Mouse (Mus musculus) neural tube, embryonic 14.5 days (tissue): ENCODE data around the gene Kcnd3. TPM values are rescaled to one million over a fixed set of nuclear protein-coding genes. Genes with fewer than 3 reads are reported as not detected.

ENCODE experiments used
- ATAC-seq: fragments of 200-750 bp; cut with Nextera tagmentation; 2 replicates; pipeline ENCODE4 v1.8.0; 2017; ENCODE audit warnings: low read depth, mild to moderate bottlenecking, moderate TSS enrichment, moderate library complexity
- H3K27ac ChIP-seq: fragments of 300-500 bp; sonication (generic); 2 replicates; pipeline ENCODE4 v1.5.1; 2014; ENCODE audit warnings: low read depth, mild to moderate bottlenecking, control low read depth, low read length, moderate library complexity, mixed read lengths
- H3K27me3 ChIP-seq: fragments of 300-500 bp; sonication (generic); 2 replicates; pipeline ENCODE4 v1.6.1; 2014; ENCODE audit warnings: low read length; ENCODE audit not compliant: control insufficient read depth, insufficient read depth
- H3K36me3 ChIP-seq: fragments of 300-500 bp; sonication (generic); 2 replicates; pipeline ENCODE4 v1.6.1; 2014; ENCODE audit warnings: low read length, mixed read lengths; ENCODE audit not compliant: control insufficient read depth, insufficient read depth
- H3K4me1 ChIP-seq: fragments of 300-500 bp; sonication (generic); 2 replicates; pipeline ENCODE4 v1.6.1; 2014; ENCODE audit warnings: low read length; ENCODE audit not compliant: control insufficient read depth, insufficient read depth
- H3K4me2 ChIP-seq: fragments of 300-500 bp; sonication (generic); 2 replicates; pipeline ENCODE4 v1.6.1; 2014; ENCODE audit warnings: mild to moderate bottlenecking, low read depth, low read length, control low read depth
- H3K4me3 ChIP-seq: fragments of 300-500 bp; sonication (generic); 2 replicates; pipeline ENCODE4 v1.5.1; 2014; ENCODE audit warnings: low read depth, low read length, control low read depth, mixed read lengths
- H3K9ac ChIP-seq: fragments of 300-500 bp; sonication (generic); replicated peaks from 2 replicates; pipeline ENCODE4 v1.6.1; 2014; ENCODE audit warnings: low read depth, mild to moderate bottlenecking, control low read depth, low read length, mixed read lengths
- H3K9me3 ChIP-seq: fragments of 300-500 bp; sonication (generic); 2 replicates; pipeline ENCODE4 v1.6.1; 2016; ENCODE audit warnings: low read length; ENCODE audit not compliant: control insufficient read depth
- WGBS: fragments of 180-500 bp; shearing (Covaris S2); extraction: QIAGEN DNeasy Blood & Tissue Kit; methylation state at CpG from one replicate; pipeline ENCODE4 v1.1.7; 2014; 5-methylcytosine and 5-hydroxymethylcytosine counted together
- polyA plus RNA-seq: library from polyadenylated mRNA; unstranded; fragments of >200 nt; fragmentation: Nextera tagmentation; extraction: Ambion mirVana; gene quantifications from 2 replicates; pipeline ENCODE4 v1.2.1, GENCODE M21; 2014

Gene Kcnd3
- polyA plus RNA-seq, 1 experiment from 2014 or later: 11.6 TPM

GRCm38 (mm10) chr3:105521178-105521631, 69.1 kb downstream of the Kcnd3 start:
- no peak overlapping the region for H3K4me2 ChIP-seq
- no peaks in the 10 kb centered on the region for H3K27me3 ChIP-seq
- peak; percentile 34 for ATAC-seq
- H3K9me3 ChIP-seq: no peaks in the 10 kb centered on the region
- WGBS: 65% methylated on average over 12 of the region's 12 CpGs
- H3K36me3 ChIP-seq: no peaks in the 10 kb centered on the region
- no peak overlapping the region for H3K27ac ChIP-seq
- no peak overlapping the region for H3K4me3 ChIP-seq
- 0 out of 2 replicates have a peak, but pooled peaks cover 5% of the 10 kb centered on the region for H3K4me1 ChIP-seq
- no peak overlapping the region for H3K9ac ChIP-seq

GRCm38 (mm10) chr3:105521639-105522038, 69.5 kb downstream of the Kcnd3 start:
- no peaks in the 10 kb centered on the region for H3K27me3 ChIP-seq
- ATAC-seq: no peak
- H3K4me3 ChIP-seq: no peak overlapping the region
- WGBS: 92% methylated on average over 4 of the region's 4 CpGs
- H3K36me3 ChIP-seq: no peaks in the 10 kb centered on the region
- no peak overlapping the region for H3K9ac ChIP-seq
- no peak overlapping the region for H3K27ac ChIP-seq
- H3K9me3 ChIP-seq: no peaks in the 10 kb centered on the region
- H3K4me1 ChIP-seq: 0 out of 2 replicates have a peak, but pooled peaks cover 5% of the 10 kb centered on the region
- no peak overlapping the region for H3K4me2 ChIP-seq

GRCm38 (mm10) chr3:105528860-105529259, 76.7 kb downstream of the Kcnd3 start:
- ATAC-seq: no peak
- H3K27me3 ChIP-seq: no peaks in the 10 kb centered on the region
- H3K36me3 ChIP-seq: no peaks in the 10 kb centered on the region
- H3K27ac ChIP-seq: no peak overlapping the region
- H3K4me3 ChIP-seq: no peak overlapping the region
- peaks cover 19% of the 10 kb centered on the region for H3K4me1 ChIP-seq
- H3K9me3 ChIP-seq: no peaks in the 10 kb centered on the region
- WGBS: 57% methylated on average over 8 of the region's 8 CpGs
- no peak overlapping the region for H3K9ac ChIP-seq
- no peak overlapping the region for H3K4me2 ChIP-seq

- Histone ChIP-seq H3K4me2 (no peak overlapping the region), H3K9me3 (no peaks in the 10 kb centered on the region), H3K36me3 (no peaks in the 10 kb centered on the region), H3K9ac (no peak overlapping the region), H3K27ac (no peak overlapping the region), H3K4me3 (no peak overlapping the region), H3K27me3 (no peaks in the 10 kb centered on the region), H3K4me1 (peaks cover 19% of the 10 kb centered on the region)
- ATAC-seq: no peak
- WGBS: 13% methylated on average over 5 of the region's 5 CpGs
These were observed 77.6 kb downstream of the Kcnd3 start for GRCm38 (mm10) chr3:105529700-105530099.

GRCm38 (mm10) chr3:105530363-105531130, 78.4 kb downstream of the Kcnd3 start:
- H3K4me1 ChIP-seq: peaks cover 19% of the 10 kb centered on the region
- H3K9me3 ChIP-seq: no peaks in the 10 kb centered on the region
- no peak overlapping the region for H3K4me3 ChIP-seq
- 13% methylated on average over 11 of the region's 11 CpGs for WGBS
- peak overlapping the region; percentile 73 for H3K27ac ChIP-seq
- H3K9ac ChIP-seq: no peak overlapping the region
- H3K36me3 ChIP-seq: no peaks in the 10 kb centered on the region
- peak overlapping the region; percentile 21 for H3K4me2 ChIP-seq
- ATAC-seq: peak; percentile 92
- H3K27me3 ChIP-seq: no peaks in the 10 kb centered on the region

GRCm38 (mm10) chr3:105538406-105538805, 86.3 kb downstream of the Kcnd3 start:
- 43% methylated on average over 6 of the region's 6 CpGs for WGBS
- no peak overlapping the region for H3K9ac ChIP-seq
- H3K27ac ChIP-seq: no peak overlapping the region
- no peaks in the 10 kb centered on the region for H3K27me3 ChIP-seq
- H3K9me3 ChIP-seq: no peaks in the 10 kb centered on the region
- peaks cover 9% of the 10 kb centered on the region for H3K4me1 ChIP-seq
- H3K4me2 ChIP-seq: no peak overlapping the region
- no peaks in the 10 kb centered on the region for H3K36me3 ChIP-seq
- ATAC-seq: no peak
- no peak overlapping the region for H3K4me3 ChIP-seq

GRCm38 (mm10) chr3:105538819-105539607, 86.9 kb downstream of the Kcnd3 start:
- 4% methylated on average over 13 of the region's 13 CpGs for WGBS
- H3K27ac ChIP-seq: no peak overlapping the region
- peak overlapping the region; percentile 3; the same call in 1 of the 2 replicates for H3K4me2 ChIP-seq
- ATAC-seq: peak; percentile 91
- no peaks in the 10 kb centered on the region for H3K27me3 ChIP-seq
- no peaks in the 10 kb centered on the region for H3K36me3 ChIP-seq
- H3K4me1 ChIP-seq: peaks cover 9% of the 10 kb centered on the region
- H3K9ac ChIP-seq: no peak overlapping the region
- no peak overlapping the region for H3K4me3 ChIP-seq
- no peaks in the 10 kb centered on the region for H3K9me3 ChIP-seq

GRCm38 (mm10) chr3:105542741-105543140, 90.6 kb downstream of the Kcnd3 start:
- WGBS: 73% methylated on average over 4 of the region's 4 CpGs
- H3K9me3 ChIP-seq: no peaks in the 10 kb centered on the region
- H3K27ac ChIP-seq: no peak overlapping the region
- H3K9ac ChIP-seq: no peak overlapping the region
- no peak for ATAC-seq
- H3K4me2 ChIP-seq: no peak overlapping the region
- peaks cover 11% of the 10 kb centered on the region for H3K4me1 ChIP-seq
- H3K36me3 ChIP-seq: no peaks in the 10 kb centered on the region
- no peak overlapping the region for H3K4me3 ChIP-seq
- H3K27me3 ChIP-seq: no peaks in the 10 kb centered on the region

- Histone ChIP-seq H3K27me3 (no peaks in the 10 kb centered on the region), H3K4me1 (peaks cover 5% of the 10 kb centered on the region), H3K9ac (no peak overlapping the region), H3K4me3 (no peak overlapping the region), H3K4me2 (no peak overlapping the region), H3K9me3 (no peaks in the 10 kb centered on the region), H3K36me3 (no peaks in the 10 kb centered on the region), H3K27ac (no peak overlapping the region)
- WGBS: 93% methylated on average over 1 of the region's 1 CpGs
- no peak for ATAC-seq
These were observed 92.0 kb downstream of the Kcnd3 start for GRCm38 (mm10) chr3:105544106-105544505.
